Mouse (Mus musculus) right cerebral cortex, postnatal 10 days (tissue): ENCODE measurements at regions not wholly inside any gene's neighbourhood (a gene's known extent, or its start where the extent isn't known, plus 50 kb on each side); places are given as distances from the start of the nearest gene placed in this dataset.

ENCODE experiments used
- DNase-seq, 2 experiments: peaks; one replicate each; pipeline ENCODE4 v3.0.0; 2021; ENCODE audit warnings: low spot score in 2 of 2

DNA sequence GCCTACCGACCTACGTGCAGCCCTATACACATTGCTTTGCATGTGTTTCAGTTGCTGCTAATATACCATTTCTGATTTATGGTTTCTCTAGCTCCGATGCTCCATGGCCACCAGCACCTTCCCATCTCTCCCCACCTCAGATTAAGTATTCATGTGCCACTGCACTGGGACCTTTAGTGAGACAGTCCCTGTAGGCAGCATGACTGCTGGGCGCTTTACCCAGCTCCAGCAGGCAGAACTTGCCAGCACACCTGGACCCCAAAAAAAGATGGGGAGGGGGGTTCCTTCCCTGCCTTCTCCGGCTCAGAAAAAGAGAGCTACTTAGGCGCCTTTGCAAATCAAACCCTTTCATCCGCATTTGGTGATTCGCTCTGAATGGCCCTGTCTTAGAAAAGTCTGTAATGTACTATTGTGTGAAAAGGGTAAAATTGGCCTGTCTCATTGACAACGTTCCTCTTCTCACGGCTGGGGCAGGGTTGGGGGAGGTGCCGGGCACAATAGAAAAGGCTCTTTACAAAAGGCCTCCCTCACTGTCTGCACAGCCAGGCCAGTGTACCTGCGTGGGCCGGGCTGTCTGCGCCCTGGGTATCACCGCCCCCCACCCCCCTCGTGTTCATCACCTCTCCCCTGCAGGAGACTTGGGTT lies 89.6 kb upstream of the Id4 start:
- DNase-seq, result no peak

GRCm38 (mm10) chr13:48171994-48172393 lies 89.0 kb upstream of the Id4 start:
- DNase-seq, result no peak

GRCm38 (mm10) chr13:48192476-48192875 lies 68.6 kb upstream of the Id4 start:
- no peak for DNase-seq

DNA sequence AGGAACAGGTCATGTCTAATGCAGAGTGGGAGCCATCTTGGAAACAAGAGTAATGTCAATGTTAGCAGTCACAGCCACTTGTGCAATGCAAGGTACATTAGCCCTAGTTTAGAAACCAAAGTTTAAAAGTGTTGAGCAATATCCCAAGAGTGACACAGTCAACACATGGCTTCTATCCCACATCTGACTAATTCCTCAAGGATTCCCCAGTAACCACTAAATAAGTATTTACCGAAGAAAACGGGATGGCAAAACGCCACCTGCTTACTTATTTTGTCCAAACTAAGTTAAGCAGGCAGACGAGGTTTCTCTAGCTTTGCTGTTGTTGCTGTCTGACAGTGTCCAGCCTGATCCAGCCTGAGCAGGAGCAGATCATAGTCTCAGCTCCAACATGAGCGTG lies 67.1 kb upstream of the Id4 start:
- no peak for DNase-seq

DNA sequence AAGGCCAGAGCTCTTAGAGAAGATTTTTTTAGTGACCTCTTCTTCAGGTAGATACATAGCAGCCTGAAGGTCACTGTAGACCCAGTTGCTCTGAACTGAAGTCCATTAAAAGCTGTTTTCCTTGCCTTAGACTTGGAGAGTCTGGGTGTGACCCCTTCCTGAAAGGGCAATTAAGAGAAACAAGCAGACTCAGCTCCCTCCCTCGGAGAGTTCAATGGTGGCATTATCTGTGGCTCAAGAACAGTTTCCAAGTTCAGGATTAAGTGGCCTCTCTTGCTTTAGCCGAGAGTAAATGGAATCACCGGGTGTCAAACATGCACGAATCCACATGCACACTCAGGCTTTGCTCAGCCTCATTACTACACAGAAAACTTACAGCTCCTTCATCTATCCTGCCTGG lies 53.2 kb upstream of the Id4 start:
- DNase-seq, result no peak
